Mouse (Mus musculus): ENCODE data around the gene Sdhaf2. TPM values are rescaled to one million over a fixed set of nuclear protein-coding genes. Genes with fewer than 3 reads are reported as not detected.

Sdhaf2 gene
- total RNA-seq (2023) = 10 to 100 TPM; 45.5 to 47.4 TPM

GRCm38 (mm10) chr19:10525910-10526309 lies at the start of gene Sdhaf2:
Sdhaf2 (minus strand) TSS chr19:10526142.

DNA sequence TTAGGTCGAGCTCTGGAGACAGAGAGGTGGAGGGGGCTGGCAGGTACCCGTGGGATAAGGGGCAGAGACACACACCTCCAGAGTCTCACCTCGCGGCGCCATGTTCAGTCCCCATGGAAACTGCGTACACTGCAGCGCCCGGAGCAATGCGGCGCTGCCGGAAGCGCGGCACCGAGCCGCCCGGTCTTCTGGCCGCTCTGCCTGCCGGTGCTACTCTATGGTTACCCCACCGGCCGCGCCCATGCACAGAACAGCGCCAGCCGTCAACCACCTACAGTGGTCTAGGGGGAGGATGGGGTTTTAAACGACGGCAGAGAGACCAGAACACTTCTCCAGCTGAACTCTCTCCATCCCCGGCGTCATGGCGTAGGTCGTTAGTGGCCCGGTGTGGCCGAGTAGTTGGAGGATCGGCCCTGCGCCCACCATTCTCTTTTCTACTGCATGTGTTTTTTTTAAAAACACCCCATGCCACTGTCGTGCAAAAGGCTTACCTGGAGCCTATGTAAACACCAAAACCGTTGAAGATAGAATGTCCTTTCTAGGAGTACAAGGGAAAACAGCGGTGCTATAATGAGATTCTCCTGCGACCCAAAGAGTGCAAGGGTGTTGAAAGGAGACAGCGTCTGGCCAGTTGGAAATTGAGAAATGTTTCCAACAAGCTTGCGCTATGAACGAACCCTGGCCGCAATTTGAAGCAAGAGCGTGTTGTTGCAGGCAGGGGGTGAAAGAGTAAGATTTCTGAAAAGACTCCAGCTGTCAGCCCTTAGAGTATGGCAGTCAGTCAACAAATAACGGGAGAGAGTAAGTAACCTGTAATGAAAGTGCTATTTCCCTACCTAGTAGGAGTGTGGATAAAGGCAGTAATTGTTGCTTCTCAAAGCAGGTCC lies 29.9 kb upstream of the Sdhaf2 start, which contains the start of gene Tmem216:
Gene Tmem216 (minus strand): TSS at position 615 of the 887 bp plus-strand sequence.

GRCm38 (mm10) chr19:10525106-10525901 lies 638 bp downstream of the Sdhaf2 start, which contains the start of gene Cpsf7:
Cpsf7 (plus strand) TSS chr19:10525266.

DNA sequence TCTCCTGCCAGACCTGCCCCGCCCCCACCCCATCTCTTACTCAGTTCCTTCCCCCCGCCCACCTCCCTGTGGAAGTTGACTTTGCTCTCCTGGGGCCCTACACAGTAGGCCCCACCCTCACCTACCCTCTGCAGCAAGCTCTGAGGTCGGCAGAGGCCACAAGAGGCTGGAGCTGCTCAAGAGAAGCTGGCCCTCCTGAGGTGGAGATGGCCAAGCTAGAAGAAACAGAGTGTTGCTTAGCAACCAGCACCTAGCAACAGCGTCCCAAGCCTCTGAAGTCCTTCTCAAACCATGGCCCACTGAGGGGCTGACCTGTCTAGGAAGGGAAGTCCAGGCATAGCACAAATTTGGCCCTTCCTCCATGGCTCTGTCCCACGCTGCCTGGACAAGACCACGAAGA lies 43.2 kb downstream of the Sdhaf2 start, which contains the start of gene Ppp1r32:
Gene Ppp1r32 (minus strand): TSS at position 226 of the 400 bp plus-strand sequence.

GRCm38 (mm10) chr19:10456752-10457483 lies 69.0 kb downstream of the Sdhaf2 start, which contains the start of gene Lrrc10b:
Lrrc10b (minus strand) TSS chr19:10457473.

Other genes starting within 250 kb of the Sdhaf2 start
- gene Dagla, start 221.3 kb downstream of the Sdhaf2 start, total RNA-seq (2023) = under 1 TPM in 1 of 2 experiments, not detected in 1; 0.09 TPM
- not detected for gene Syt7, start 137.1 kb downstream of the Sdhaf2 start, total RNA-seq (2023)
- not detected for gene Lrrc10b, start 68.7 kb downstream of the Sdhaf2 start, total RNA-seq (2023)
- 1 to 10 TPM; 3.4 to 5.6 TPM for gene Ppp1r32, start 43.2 kb downstream of the Sdhaf2 start, total RNA-seq (2023)
- gene Cpsf7, start 876 bp downstream of the Sdhaf2 start, total RNA-seq (2023) = 100 to 1,000 TPM; 126 to 129 TPM
- gene Tmem216, start 30.1 kb upstream of the Sdhaf2 start, total RNA-seq (2023) = 1 to 10 TPM; 7.3 to 8.1 TPM
- 10 to 100 TPM; 20.7 to 25.6 TPM for gene Cyb561a3, start 51.0 kb upstream of the Sdhaf2 start, total RNA-seq (2023)
- 1 to 10 TPM; 5.9 to 6.6 TPM for gene Tmem138, start 51.2 kb upstream of the Sdhaf2 start, total RNA-seq (2023)
- 100 to 1,000 TPM; 193 to 213 TPM for gene Ddb1, start 79.2 kb upstream of the Sdhaf2 start, total RNA-seq (2023)
- gene Tkfc, start 79.5 kb upstream of the Sdhaf2 start, total RNA-seq (2023) = 1 to 10 TPM; 9.2 to 9.3 TPM
- 1 to 10 TPM; 6.4 to 6.5 TPM for gene Vwce, start 108.1 kb upstream of the Sdhaf2 start, total RNA-seq (2023)
- not detected for gene Pga5, start 151.9 kb upstream of the Sdhaf2 start, total RNA-seq (2023)
- gene Vps37c, start 162.6 kb upstream of the Sdhaf2 start, total RNA-seq (2023) = 10 to 100 TPM; 18.3 to 20.8 TPM
- gene Cd5, start 212.9 kb upstream of the Sdhaf2 start, total RNA-seq (2023) = 100 to 1,000 TPM; 290 to 296 TPM